Mouse (Mus musculus) hindbrain, embryonic 13.5 days (tissue): ENCODE measurements at regions not wholly inside any gene's neighbourhood (a gene's known extent, or its start where the extent isn't known, plus 50 kb on each side); places are given as distances from the start of the nearest gene placed in this dataset.

Experiments used
- ATAC-seq: fragments of 200-750 bp; cut with Nextera tagmentation; 2 replicates; pipeline ENCODE4 v1.8.0; 2017; ENCODE audit warnings: moderate TSS enrichment; ENCODE audit not compliant: low FRiP score
- H3K27ac ChIP-seq: fragments of 300-500 bp; sonication (generic); 2 replicates; pipeline ENCODE4 v1.5.1; 2015; ENCODE audit warnings: inconsistent platforms, mild to moderate bottlenecking, moderate library complexity
- H3K27me3 ChIP-seq: fragments of 300-500 bp; sonication (generic); 2 replicates; pipeline ENCODE4 v1.6.1; 2015; ENCODE audit warnings: mild to moderate bottlenecking, inconsistent platforms
- H3K36me3 ChIP-seq: fragments of 300-500 bp; sonication (generic); 2 replicates; pipeline ENCODE4 v1.6.1; 2015; ENCODE audit warnings: mild to moderate bottlenecking, inconsistent platforms
- H3K4me1 ChIP-seq: fragments of 300-500 bp; sonication (generic); replicated peaks from 2 replicates; pipeline ENCODE4 v1.6.1; 2015; ENCODE audit warnings: inconsistent platforms
- H3K4me2 ChIP-seq: fragments of 300-500 bp; sonication (generic); 2 replicates; pipeline ENCODE4 v1.6.1; 2015; ENCODE audit warnings: inconsistent platforms, mild to moderate bottlenecking, moderate library complexity
- H3K4me3 ChIP-seq: fragments of 300-500 bp; sonication (generic); 2 replicates; pipeline ENCODE4 v1.5.1; 2015; ENCODE audit warnings: mild to moderate bottlenecking, inconsistent platforms
- H3K9ac ChIP-seq: fragments of 300-500 bp; sonication (generic); 2 replicates; pipeline ENCODE4 v1.6.1; 2015; ENCODE audit warnings: mild to moderate bottlenecking, inconsistent platforms
- H3K9me3 ChIP-seq: fragments of 300-500 bp; sonication (generic); 2 replicates; pipeline ENCODE4 v1.6.1; 2016; ENCODE audit warnings: inconsistent platforms
- WGBS: fragments of 180-500 bp; shearing (Covaris S2); methylation state at CpG from one replicate; pipeline ENCODE4 v1.1.7; 2015; 5-methylcytosine and 5-hydroxymethylcytosine counted together

- no peak overlapping the region for H3K9ac ChIP-seq
- peaks cover 34% of the 10 kb centered on the region for H3K27me3 ChIP-seq
- H3K27ac ChIP-seq: no peak overlapping the region
- 43% methylated on average over 3 of the region's 3 CpGs for WGBS
- H3K4me2 ChIP-seq: no peak overlapping the region
- H3K4me1 ChIP-seq: peaks cover 10% of the 10 kb centered on the region; the same call in 1 of the 2 replicates
- no peak for ATAC-seq
- H3K4me3 ChIP-seq: no peak overlapping the region
- H3K36me3 ChIP-seq: no peaks in the 10 kb centered on the region
- H3K9me3 ChIP-seq: no peaks in the 10 kb centered on the region
These were observed 114.5 kb downstream of the Dhx35 start for GRCm38 (mm10) chr2:158909086-158909485.

GRCm38 (mm10) chr2:158910325-158910724 lies 115.7 kb downstream of the Dhx35 start:
- H3K4me2 ChIP-seq: no peak overlapping the region
- WGBS: 57% methylated on average over 8 of the region's 8 CpGs
- H3K9me3 ChIP-seq: no peaks in the 10 kb centered on the region
- no peak overlapping the region for H3K27ac ChIP-seq
- no peaks in the 10 kb centered on the region for H3K36me3 ChIP-seq
- H3K27me3 ChIP-seq: peaks cover 31% of the 10 kb centered on the region
- H3K4me3 ChIP-seq: no peak overlapping the region
- no peak overlapping the region for H3K9ac ChIP-seq
- ATAC-seq: no peak
- H3K4me1 ChIP-seq: peaks cover 10% of the 10 kb centered on the region; the same call in 1 of the 2 replicates

- 55% methylated on average over 7 of the region's 7 CpGs for WGBS
- no peaks in the 10 kb centered on the region for H3K9me3 ChIP-seq
- no peak for ATAC-seq
- peaks cover 31% of the 10 kb centered on the region for H3K27me3 ChIP-seq
- no peak overlapping the region for H3K4me2 ChIP-seq
- no peak overlapping the region for H3K27ac ChIP-seq
- no peaks in the 10 kb centered on the region for H3K36me3 ChIP-seq
- no peak overlapping the region for H3K4me3 ChIP-seq
- H3K9ac ChIP-seq: no peak overlapping the region
- peaks cover 10% of the 10 kb centered on the region; the same call in 1 of the 2 replicates for H3K4me1 ChIP-seq
These were observed 116.6 kb downstream of the Dhx35 start for GRCm38 (mm10) chr2:158911191-158911590.

- no peak overlapping the region for H3K9ac ChIP-seq
- H3K4me2 ChIP-seq: no peak overlapping the region
- H3K9me3 ChIP-seq: no peaks in the 10 kb centered on the region
- H3K36me3 ChIP-seq: no peaks in the 10 kb centered on the region
- H3K4me3 ChIP-seq: no peak overlapping the region
- peaks cover 28% of the 10 kb centered on the region for H3K27me3 ChIP-seq
- peak; percentile 77 for ATAC-seq
- WGBS: 44% methylated on average over 9 of the region's 9 CpGs
- H3K4me1 ChIP-seq: peaks cover 10% of the 10 kb centered on the region; the same call in 1 of the 2 replicates
- H3K27ac ChIP-seq: no peak overlapping the region
These were observed 118.1 kb downstream of the Dhx35 start for GRCm38 (mm10) chr2:158912631-158913258.

GRCm38 (mm10) chr2:158917398-158917797 lies 122.8 kb downstream of the Dhx35 start:
- Histone ChIP-seq H3K9me3 (no peaks in the 10 kb centered on the region), H3K4me2 (no peak overlapping the region), H3K36me3 (no peaks in the 10 kb centered on the region), H3K27me3 (peaks cover 1% of the 10 kb centered on the region; the same call in 1 of the 2 replicates), H3K4me3 (no peak overlapping the region), H3K4me1 (peaks cover 14% of the 10 kb centered on the region), H3K27ac (no peak overlapping the region), H3K9ac (no peak overlapping the region)
- WGBS: 72% methylated on average over 6 of the region's 6 CpGs
- ATAC-seq: no peak

- Histone ChIP-seq H3K4me1 (peaks cover 14% of the 10 kb centered on the region), H3K4me3 (no peak overlapping the region), H3K9me3 (no peaks in the 10 kb centered on the region), H3K27me3 (no peaks in the 10 kb centered on the region), H3K27ac (no peak overlapping the region), H3K36me3 (no peaks in the 10 kb centered on the region), H3K9ac (no peak overlapping the region), H3K4me2 (no peak overlapping the region)
- WGBS: 84% methylated on average over 5 of the region's 5 CpGs
- ATAC-seq: no peak
These were observed 123.7 kb downstream of the Dhx35 start for GRCm38 (mm10) chr2:158918312-158918711.

GRCm38 (mm10) chr2:158921342-158922255 lies 127.0 kb downstream of the Dhx35 start:
- Histone ChIP-seq H3K4me3 (no peak overlapping the region), H3K36me3 (no peaks in the 10 kb centered on the region), H3K27me3 (no peaks in the 10 kb centered on the region), H3K9me3 (no peaks in the 10 kb centered on the region), H3K27ac (peak overlapping the region; percentile 58; the same call in 1 of the 2 replicates), H3K9ac (no peak overlapping the region), H3K4me1 (peaks cover 14% of the 10 kb centered on the region), H3K4me2 (no peak overlapping the region)
- peak; percentile 21; the same call in 1 of the 2 replicates for ATAC-seq
- WGBS: 34% methylated on average over 12 of the region's 12 CpGs

GRCm38 (mm10) chr2:158922766-158923165 lies 128.2 kb downstream of the Dhx35 start:
- H3K27me3 ChIP-seq: no peaks in the 10 kb centered on the region
- H3K36me3 ChIP-seq: no peaks in the 10 kb centered on the region
- H3K4me2 ChIP-seq: no peak overlapping the region
- peaks cover 14% of the 10 kb centered on the region for H3K4me1 ChIP-seq
- H3K27ac ChIP-seq: no peak overlapping the region
- no peak overlapping the region for H3K9ac ChIP-seq
- H3K9me3 ChIP-seq: no peaks in the 10 kb centered on the region
- ATAC-seq: no peak
- WGBS: 56% methylated on average over 5 of the region's 5 CpGs
- H3K4me3 ChIP-seq: no peak overlapping the region

GRCm38 (mm10) chr2:158929507-158929906 lies 134.9 kb downstream of the Dhx35 start:
- peaks cover 9% of the 10 kb centered on the region; the same call in 1 of the 2 replicates for H3K4me1 ChIP-seq
- 39% methylated on average over 9 of the region's 9 CpGs for WGBS
- no peak overlapping the region for H3K4me2 ChIP-seq
- H3K36me3 ChIP-seq: no peaks in the 10 kb centered on the region
- no peak overlapping the region for H3K4me3 ChIP-seq
- no peak overlapping the region for H3K27ac ChIP-seq
- ATAC-seq: no peak
- H3K9ac ChIP-seq: no peak overlapping the region
- H3K9me3 ChIP-seq: no peaks in the 10 kb centered on the region
- H3K27me3 ChIP-seq: no peaks in the 10 kb centered on the region

- no peaks in the 10 kb centered on the region for H3K27me3 ChIP-seq
- H3K9ac ChIP-seq: no peak overlapping the region
- 72% methylated on average over 2 of the region's 2 CpGs for WGBS
- no peak overlapping the region for H3K4me2 ChIP-seq
- H3K27ac ChIP-seq: no peak overlapping the region
- peak; percentile 61 for ATAC-seq
- H3K4me3 ChIP-seq: no peak overlapping the region
- no peaks in the 10 kb centered on the region for H3K4me1 ChIP-seq
- H3K9me3 ChIP-seq: no peaks in the 10 kb centered on the region; the same call in 1 of the 2 replicates
- H3K36me3 ChIP-seq: no peaks in the 10 kb centered on the region
These were observed 143.4 kb downstream of the Dhx35 start for GRCm38 (mm10) chr2:158937948-158938565.

GRCm38 (mm10) chr2:158949418-158949817 lies 154.8 kb downstream of the Dhx35 start:
- H3K4me1 ChIP-seq: peaks cover 10% of the 10 kb centered on the region; the same call in 1 of the 2 replicates
- H3K4me2 ChIP-seq: no peak overlapping the region
- no peak overlapping the region for H3K27ac ChIP-seq
- no peaks in the 10 kb centered on the region for H3K27me3 ChIP-seq
- ATAC-seq: no peak
- no peaks in the 10 kb centered on the region for H3K9me3 ChIP-seq
- no peaks in the 10 kb centered on the region for H3K36me3 ChIP-seq
- H3K4me3 ChIP-seq: no peak overlapping the region
- WGBS: 26% methylated on average over 6 of the region's 6 CpGs
- H3K9ac ChIP-seq: no peak overlapping the region

GRCm38 (mm10) chr2:158951061-158951460 lies 156.5 kb downstream of the Dhx35 start:
- H3K27ac ChIP-seq: no peak overlapping the region
- H3K4me1 ChIP-seq: peaks cover 10% of the 10 kb centered on the region; the same call in 1 of the 2 replicates
- H3K4me3 ChIP-seq: no peak overlapping the region
- no peak overlapping the region for H3K9ac ChIP-seq
- no peak overlapping the region for H3K4me2 ChIP-seq
- ATAC-seq: no peak
- H3K9me3 ChIP-seq: no peaks in the 10 kb centered on the region
- H3K36me3 ChIP-seq: no peaks in the 10 kb centered on the region
- no peaks in the 10 kb centered on the region for H3K27me3 ChIP-seq
- 44% methylated on average over 3 of the region's 3 CpGs for WGBS
